Mouse (Mus musculus) lung, adult 2 months (tissue): ENCODE data around the gene Gm28305. TPM values are rescaled to one million over a fixed set of nuclear protein-coding genes. Genes with fewer than 3 reads are reported as not detected.

Source experiments
- DNase-seq: peaks from one replicate; pipeline ENCODE4 v3.0.0; 2022
- H3K4me1 ChIP-seq: fragments of 200-500 bp; 2 replicates; pipeline ENCODE4 v1.6.1; 2011; ENCODE audit warnings: low read length; ENCODE audit not compliant: control insufficient read depth, insufficient read depth
- H3K4me3 ChIP-seq: fragments of 200-500 bp; replicated peaks from 2 replicates; pipeline ENCODE3; 2011; ENCODE audit warnings: low read depth, mild to moderate bottlenecking, control low read depth, low read length; ENCODE audit errors: extremely low read depth
- CTCF ChIP-seq: fragments of 200-500 bp; IDR thresholded peaks from 2 replicates; pipeline ENCODE4 v1.5.1; 2011; ENCODE audit warnings: mild to moderate bottlenecking, low read length, control low read depth; ENCODE audit not compliant: insufficient read depth
- POLR2A ChIP-seq: fragments of 200-500 bp; IDR thresholded peaks from 2 replicates; pipeline ENCODE4 v1.6.1; 2011; ENCODE audit warnings: low read depth, mild to moderate bottlenecking, control low read depth, low read length, borderline replicate concordance; ENCODE audit errors: extremely low read depth
- WGBS: fragments of 180-500 bp; shearing (Covaris S2); methylation state at CpG from one replicate; pipeline ENCODE4 v1.1.7; 2018; 5-methylcytosine and 5-hydroxymethylcytosine counted together
- polyA plus RNA-seq: library from polyadenylated mRNA; depleted of rRNA; stranded (reverse); fragments of >200 nt; gene quantifications from 2 replicates; pipeline ENCODE4 v1.2.3, GENCODE M21; 2012; rRNA removed

The Gm28305 gene
- polyA plus RNA-seq: not detected in 2 replicates

GRCm38 (mm10) chr9:104040362-104040761, at the start of gene Gm28305:
Gene Gm28305, plus strand, starts transcription at chr9:104040662.
- Histone ChIP-seq H3K4me1 (no peaks in the 10 kb centered on the region), H3K4me3 (no peak within 1 kb of the TSS)
- no peak for TF ChIP-seq CTCF
- no peak for TF ChIP-seq POLR2A
- DNase-seq: no peak
- 63% methylated on average over 2 of the region's 2 CpGs for WGBS

GRCm38 (mm10) chr9:103996496-103996895, 44.0 kb upstream of the Gm28305 start:
- 3% methylated on average over 2 of the region's 2 CpGs for WGBS
- peak; percentile 17; the same call in 1 of the 2 replicates for TF ChIP-seq CTCF
- TF ChIP-seq POLR2A: no peak
- H3K4me3 ChIP-seq: no peak overlapping the region
- DNase-seq: peak; percentile 11
- no peaks in the 10 kb centered on the region for H3K4me1 ChIP-seq

GRCm38 (mm10) chr9:104000601-104001000, 39.9 kb upstream of the Gm28305 start:
- Histone ChIP-seq H3K4me3 (no peak overlapping the region), H3K4me1 (no peaks in the 10 kb centered on the region)
- TF ChIP-seq CTCF (no peak), POLR2A (no peak)
- no peak for DNase-seq
- WGBS: 31% methylated on average over 3 of the region's 3 CpGs

GRCm38 (mm10) chr9:104001921-104002859, 38.3 kb upstream of the Gm28305 start, which contains the start of gene Nphp3:
Gene Nphp3, plus strand, starts transcription at chr9:104002544.
- TF ChIP-seq CTCF (no peak), POLR2A (peak; percentile 72; the same call in 1 of the 2 replicates)
- Histone ChIP-seq H3K4me1 (no peaks in the 10 kb centered on the region), H3K4me3 (peak within 1 kb of the TSS; percentile 85)
- WGBS: under 1% methylated on average over 55 of the region's 55 CpGs
- DNase-seq: peak; percentile 100

GRCm38 (mm10) chr9:104002913-104003330, 37.5 kb upstream of the Gm28305 start:
- H3K4me1 ChIP-seq: no peaks in the 10 kb centered on the region
- peak overlapping the region; percentile 68 for H3K4me3 ChIP-seq
- under 1% methylated on average over 37 of the region's 37 CpGs for WGBS
- TF ChIP-seq CTCF (peak; percentile 50), POLR2A (no peak)
- DNase-seq: no peak

GRCm38 (mm10) chr9:104014526-104014925, 25.9 kb upstream of the Gm28305 start:
- no peak for DNase-seq
- TF ChIP-seq CTCF: no peak
- TF ChIP-seq POLR2A: no peak
- no peak overlapping the region for H3K4me3 ChIP-seq
- 64% methylated on average over 1 of the region's 1 CpGs for WGBS
- H3K4me1 ChIP-seq: no peaks in the 10 kb centered on the region

- no peak overlapping the region for H3K4me3 ChIP-seq
- WGBS: 91% methylated on average over 10 of the region's 10 CpGs
- no peak for DNase-seq
- TF ChIP-seq CTCF (no peak), POLR2A (no peak)
- no peaks in the 10 kb centered on the region for H3K4me1 ChIP-seq
Measured at GRCm38 (mm10) chr9:104021026-104021425, 19.4 kb upstream of the Gm28305 start.

- WGBS: 95% methylated on average over 8 of the region's 8 CpGs
- TF ChIP-seq CTCF: no peak
- no peak for TF ChIP-seq POLR2A
- DNase-seq: no peak
- H3K4me3 ChIP-seq: no peak overlapping the region
- H3K4me1 ChIP-seq: no peaks in the 10 kb centered on the region
Measured at GRCm38 (mm10) chr9:104027186-104027585, 13.3 kb upstream of the Gm28305 start.

GRCm38 (mm10) chr9:104029861-104030260, 10.6 kb upstream of the Gm28305 start:
- 90% methylated on average over 11 of the region's 11 CpGs for WGBS
- TF ChIP-seq CTCF (no peak), POLR2A (no peak)
- DNase-seq: no peak
- Histone ChIP-seq H3K4me3 (no peak overlapping the region), H3K4me1 (no peaks in the 10 kb centered on the region)
